Mouse (Mus musculus): ENCODE results near the gene Hs3st6. TPM values are rescaled to one million over a fixed set of nuclear protein-coding genes. Genes with fewer than 3 reads are reported as not detected.

Gene Hs3st6
- polyA plus RNA-seq, 1 experiment from 2014 or later: 0.23 TPM

Other genes starting within 250 kb of the Hs3st6 start
- gene Traf7, start 225.1 kb upstream of the Hs3st6 start, polyA plus RNA-seq (2015; fragmentation: Nextera tagmentation; extraction: Ambion mirVana): 85.9 and 94.2 TPM in 2 replicates
- 10.9 and 13.0 TPM in 2 replicates for gene Rab26, start 218.8 kb upstream of the Hs3st6 start, polyA plus RNA-seq (2015; fragmentation: Nextera tagmentation; extraction: Ambion mirVana)
- gene Pkd1, start 203.2 kb upstream of the Hs3st6 start, polyA plus RNA-seq (2015; fragmentation: Nextera tagmentation; extraction: Ambion mirVana): 26.8 and 29.9 TPM in 2 replicates
- 65.8 and 80.9 TPM in 2 replicates for gene Tsc2, start 120.4 kb upstream of the Hs3st6 start, polyA plus RNA-seq (2015; fragmentation: Nextera tagmentation; extraction: Ambion mirVana)
- gene Nthl1, start 120.3 kb upstream of the Hs3st6 start, polyA plus RNA-seq (2015; fragmentation: Nextera tagmentation; extraction: Ambion mirVana): 9.6 and 9.9 TPM in 2 replicates
- gene Slc9a3r2, start 102.7 kb upstream of the Hs3st6 start, polyA plus RNA-seq (2015; fragmentation: Nextera tagmentation; extraction: Ambion mirVana): 60.8 TPM in 2 replicates
- 0.54 and 0.75 TPM in 2 replicates for gene Npw, start 94.5 kb upstream of the Hs3st6 start, polyA plus RNA-seq (2015; fragmentation: Nextera tagmentation; extraction: Ambion mirVana)
- 10.8 and 18.7 TPM in 2 replicates for gene Zfp598, start 83.3 kb upstream of the Hs3st6 start, polyA plus RNA-seq (2015; fragmentation: Nextera tagmentation; extraction: Ambion mirVana)
- 272 and 319 TPM in 2 replicates for gene Syngr3, start 63.0 kb upstream of the Hs3st6 start, polyA plus RNA-seq (2015; fragmentation: Nextera tagmentation; extraction: Ambion mirVana)
- gene Gfer, start 56.8 kb upstream of the Hs3st6 start, polyA plus RNA-seq (2015; fragmentation: Nextera tagmentation; extraction: Ambion mirVana): 35.4 and 37.3 TPM in 2 replicates
- 1.7 and 2.3 TPM in 2 replicates for gene Noxo1, start 56.8 kb upstream of the Hs3st6 start, polyA plus RNA-seq (2015; fragmentation: Nextera tagmentation; extraction: Ambion mirVana)
- 62.4 and 69.9 TPM in 2 replicates for gene Tbl3, start 45.3 kb upstream of the Hs3st6 start, polyA plus RNA-seq (2015; fragmentation: Nextera tagmentation; extraction: Ambion mirVana)
- gene Rnf151, start 34.9 kb upstream of the Hs3st6 start, polyA plus RNA-seq (2015; fragmentation: Nextera tagmentation; extraction: Ambion mirVana): not detected in 2 replicates
- 732 and 739 TPM in 2 replicates for gene Rps2, start 34.9 kb upstream of the Hs3st6 start, polyA plus RNA-seq (2015; fragmentation: Nextera tagmentation; extraction: Ambion mirVana)
- 271 and 307 TPM in 2 replicates for gene Ndufb10, start 28.5 kb upstream of the Hs3st6 start, polyA plus RNA-seq (2015; fragmentation: Nextera tagmentation; extraction: Ambion mirVana)
- gene Rpl3l, start 25.2 kb upstream of the Hs3st6 start, polyA plus RNA-seq (2015; fragmentation: Nextera tagmentation; extraction: Ambion mirVana): 0.25 TPM in 1 of 2 replicates, not detected in the other
- 17.5 and 18.9 TPM in 2 replicates for gene Msrb1, start 16.3 kb upstream of the Hs3st6 start, polyA plus RNA-seq (2015; fragmentation: Nextera tagmentation; extraction: Ambion mirVana)
- gene Meiob, start 51.3 kb downstream of the Hs3st6 start, polyA plus RNA-seq (2015; fragmentation: Nextera tagmentation; extraction: Ambion mirVana): not detected in 2 replicates
- 71.4 and 86.9 TPM in 2 replicates for gene Hagh, start 87.2 kb downstream of the Hs3st6 start, polyA plus RNA-seq (2015; fragmentation: Nextera tagmentation; extraction: Ambion mirVana)
- gene Fahd1, start 97.4 kb downstream of the Hs3st6 start, polyA plus RNA-seq (2015; fragmentation: Nextera tagmentation; extraction: Ambion mirVana): 23.1 and 28.8 TPM in 2 replicates
- 0.15 TPM in 1 of 2 replicates, not detected in the other for gene Igfals, start 113.0 kb downstream of the Hs3st6 start, polyA plus RNA-seq (2015; fragmentation: Nextera tagmentation; extraction: Ambion mirVana)
- 64.1 and 65.7 TPM in 2 replicates for gene Nubp2, start 133.4 kb downstream of the Hs3st6 start, polyA plus RNA-seq (2015; fragmentation: Nextera tagmentation; extraction: Ambion mirVana)
- 88.2 and 90.4 TPM in 2 replicates for gene Spsb3, start 133.7 kb downstream of the Hs3st6 start, polyA plus RNA-seq (2015; fragmentation: Nextera tagmentation; extraction: Ambion mirVana)
- 30.1 and 30.2 TPM in 2 replicates for gene Eme2, start 142.1 kb downstream of the Hs3st6 start, polyA plus RNA-seq (2015; fragmentation: Nextera tagmentation; extraction: Ambion mirVana)
- 85.3 and 89.0 TPM in 2 replicates for gene Mrps34, start 142.1 kb downstream of the Hs3st6 start, polyA plus RNA-seq (2015; fragmentation: Nextera tagmentation; extraction: Ambion mirVana)
- gene Nme3, start 143.5 kb downstream of the Hs3st6 start, polyA plus RNA-seq (2015; fragmentation: Nextera tagmentation; extraction: Ambion mirVana): 88.2 and 99.9 TPM in 2 replicates
- gene Mapk8ip3, start 184.0 kb downstream of the Hs3st6 start, polyA plus RNA-seq (2015; fragmentation: Nextera tagmentation; extraction: Ambion mirVana): 90.0 and 102 TPM in 2 replicates
- gene Jpt2, start 207.7 kb downstream of the Hs3st6 start, polyA plus RNA-seq (2015; fragmentation: Nextera tagmentation; extraction: Ambion mirVana): 82.9 and 97.9 TPM in 2 replicates

All from hindbrain, embryonic 16.5 days (tissue).